Mouse (Mus musculus) c-Kit-positive CD71-positive TER-119-negative erythroid progenitor cells, embryonic 14.5 days (primary cell): ENCODE measurements around the gene Tmem119.

Experiments
- DNase-seq: peaks from one replicate; pipeline ENCODE4 v3.0.0-alpha.2; 2013; ENCODE audit warnings: low read depth

Gene Tmem119

DNA sequence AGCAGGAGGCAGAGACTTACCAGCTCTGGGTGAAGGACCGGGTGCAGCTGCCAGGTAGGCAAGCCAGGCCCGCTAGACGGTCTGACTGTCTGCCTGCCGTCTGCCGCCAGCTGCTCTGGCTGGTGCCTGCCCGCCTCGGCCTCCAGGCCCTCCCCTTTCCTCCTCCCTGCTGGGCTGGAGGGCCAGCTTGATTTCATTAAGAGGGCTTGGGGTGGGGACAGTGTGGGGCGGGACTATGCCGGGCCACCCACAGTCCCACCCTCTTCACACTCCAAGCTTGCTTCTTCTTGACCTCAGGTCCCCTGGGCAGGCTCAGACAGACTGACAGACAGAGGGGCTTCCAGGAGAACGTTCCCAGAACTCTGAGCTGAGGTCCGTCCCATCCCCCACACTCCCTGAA is at the start of gene Tmem119:
Tmem119 (minus strand) TSS at position 237 of the 400 bp plus-strand sequence.
- no peak for DNase-seq

DNA sequence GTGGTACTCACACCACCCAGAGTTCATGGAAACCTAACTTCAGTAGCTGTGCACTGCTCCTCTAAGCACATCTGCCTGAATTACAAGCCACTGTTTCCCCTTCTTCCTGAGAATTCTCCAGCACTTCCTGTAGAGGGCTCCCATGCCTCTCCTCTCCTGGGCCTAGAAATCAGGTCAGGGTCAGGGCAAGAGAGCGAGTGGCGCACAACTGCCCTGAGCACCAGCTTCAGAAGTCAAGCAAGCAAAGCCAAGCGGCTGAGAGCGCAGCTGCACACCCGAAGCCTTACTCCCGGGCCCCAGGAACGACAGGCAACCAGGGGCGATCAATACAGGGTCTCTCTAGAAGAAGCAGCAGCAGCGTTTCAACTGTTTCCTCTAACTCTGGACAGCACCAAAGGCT is 47.3 kb upstream of the Tmem119 start:
- DNase-seq, result no peak

DNA sequence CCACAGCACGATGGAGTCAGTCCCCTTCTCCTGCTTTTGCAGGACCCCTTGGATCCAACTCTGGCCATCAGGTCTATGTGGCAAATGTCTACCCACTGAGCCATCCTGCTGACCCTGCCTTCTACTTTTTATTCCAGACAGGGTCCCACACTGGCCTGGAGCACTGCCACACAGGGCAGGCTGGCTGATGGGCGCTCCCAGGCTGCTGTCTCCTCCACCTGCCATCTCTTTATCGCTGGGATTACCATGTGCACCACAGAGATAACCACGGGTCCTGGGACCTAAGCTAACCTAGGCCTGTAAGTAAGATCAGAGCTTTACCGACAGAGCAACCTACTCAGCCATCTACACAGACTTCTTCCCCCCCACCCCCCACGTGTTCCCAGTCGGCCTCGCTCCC is 46.3 kb upstream of the Tmem119 start:
- DNase-seq, result peak; percentile 81

DNA sequence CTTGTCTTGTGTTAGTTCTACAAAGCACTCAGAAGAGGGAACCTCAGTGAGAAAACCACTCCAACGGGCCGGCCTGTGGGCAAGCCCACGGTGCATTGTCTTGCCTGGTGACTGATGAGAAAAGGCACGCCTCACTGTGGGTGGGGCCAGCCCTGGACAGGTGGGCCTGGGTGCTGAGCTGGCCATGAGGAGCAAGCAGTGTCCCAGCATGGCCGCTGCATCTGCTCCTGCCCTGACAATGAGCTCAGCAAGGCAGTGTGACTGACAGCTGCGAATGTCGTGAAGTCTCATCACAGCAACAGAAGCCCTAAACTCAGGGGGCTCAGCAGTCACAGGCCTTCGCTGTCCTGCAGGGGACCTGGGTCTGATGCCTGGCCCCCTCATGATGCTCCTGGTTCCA is 45.3 kb upstream of the Tmem119 start:
- DNase-seq, result no peak

DNA sequence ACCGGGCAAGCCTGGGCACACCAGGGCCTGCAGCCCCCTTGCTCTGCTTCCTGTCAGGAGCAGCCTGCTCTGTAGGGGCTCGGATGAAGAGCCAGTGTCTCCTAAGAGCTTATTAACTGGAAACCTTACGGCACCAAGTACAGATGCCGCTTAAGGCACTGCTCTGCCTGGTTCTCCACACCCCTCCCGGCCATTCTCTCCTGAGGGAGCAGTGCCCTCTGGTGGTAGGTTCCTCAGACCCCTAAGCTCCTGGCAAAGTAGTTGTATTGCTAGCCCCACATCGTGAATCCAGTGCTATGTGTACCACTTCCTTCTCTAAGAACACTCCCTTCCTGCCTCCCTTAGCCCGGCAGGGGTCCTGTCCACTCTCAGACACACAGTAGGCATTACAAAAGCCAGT is 44.4 kb upstream of the Tmem119 start:
- DNase-seq, result peak; percentile 69

DNA sequence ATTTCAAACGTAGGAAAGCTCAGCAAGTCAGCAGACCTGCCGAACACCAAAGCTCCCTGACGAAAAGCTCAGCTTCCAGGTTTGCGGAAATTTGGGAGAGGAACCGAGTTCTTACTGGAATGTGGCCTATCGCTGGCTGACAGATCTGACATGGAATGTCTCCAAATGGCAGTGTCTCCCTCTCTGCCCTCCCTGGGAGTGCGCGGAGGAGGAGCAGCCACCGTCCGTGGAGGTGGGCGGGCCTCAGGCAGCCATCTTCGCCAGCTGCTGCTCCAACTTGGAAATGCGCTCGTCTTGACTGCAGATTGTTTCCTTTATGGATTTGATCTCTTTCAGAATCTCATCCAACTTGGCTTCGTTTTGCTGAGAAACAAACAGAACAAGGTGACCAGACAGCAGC is 43.8 kb upstream of the Tmem119 start:
- DNase-seq, result no peak

DNA sequence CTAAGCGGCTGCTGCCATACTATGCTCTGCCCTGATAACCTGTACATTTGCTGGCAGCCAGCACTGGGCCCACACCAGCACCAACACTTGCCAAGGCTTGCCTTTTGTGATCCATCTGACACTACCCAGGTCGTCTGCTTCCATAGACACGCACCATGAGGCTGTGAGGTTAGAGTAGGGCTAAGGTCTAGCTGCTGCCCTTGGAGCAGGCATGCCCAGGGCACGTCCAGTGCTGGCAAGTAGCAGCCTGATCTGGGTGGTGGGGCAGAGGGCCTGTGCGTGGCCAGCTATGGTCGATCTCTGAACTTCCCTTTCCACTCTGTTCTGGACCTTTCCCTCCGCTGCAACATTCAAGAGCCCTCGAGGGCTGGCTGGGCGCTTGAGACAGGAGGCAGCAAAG is 42.6 kb upstream of the Tmem119 start:
- no peak for DNase-seq

DNA sequence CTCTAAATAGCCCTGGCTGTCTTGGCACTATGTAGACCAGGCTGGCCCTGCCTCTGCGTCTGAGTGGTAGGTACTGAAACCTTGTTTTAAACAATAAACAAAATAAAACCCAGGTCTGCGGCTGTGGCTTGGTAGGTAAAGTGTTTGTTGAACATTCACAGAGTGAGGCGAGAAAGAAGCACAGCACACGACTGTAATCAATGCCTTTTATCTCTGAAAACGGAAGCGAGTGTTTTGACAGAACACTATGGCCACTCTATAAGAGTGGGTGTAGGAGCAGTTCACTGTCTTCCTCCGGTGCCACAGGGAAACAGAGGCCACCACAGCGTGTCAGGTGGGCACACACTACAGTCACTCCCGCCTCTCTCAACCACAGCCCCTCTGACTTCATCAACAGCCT is 41.9 kb upstream of the Tmem119 start:
- DNase-seq, result no peak

DNA sequence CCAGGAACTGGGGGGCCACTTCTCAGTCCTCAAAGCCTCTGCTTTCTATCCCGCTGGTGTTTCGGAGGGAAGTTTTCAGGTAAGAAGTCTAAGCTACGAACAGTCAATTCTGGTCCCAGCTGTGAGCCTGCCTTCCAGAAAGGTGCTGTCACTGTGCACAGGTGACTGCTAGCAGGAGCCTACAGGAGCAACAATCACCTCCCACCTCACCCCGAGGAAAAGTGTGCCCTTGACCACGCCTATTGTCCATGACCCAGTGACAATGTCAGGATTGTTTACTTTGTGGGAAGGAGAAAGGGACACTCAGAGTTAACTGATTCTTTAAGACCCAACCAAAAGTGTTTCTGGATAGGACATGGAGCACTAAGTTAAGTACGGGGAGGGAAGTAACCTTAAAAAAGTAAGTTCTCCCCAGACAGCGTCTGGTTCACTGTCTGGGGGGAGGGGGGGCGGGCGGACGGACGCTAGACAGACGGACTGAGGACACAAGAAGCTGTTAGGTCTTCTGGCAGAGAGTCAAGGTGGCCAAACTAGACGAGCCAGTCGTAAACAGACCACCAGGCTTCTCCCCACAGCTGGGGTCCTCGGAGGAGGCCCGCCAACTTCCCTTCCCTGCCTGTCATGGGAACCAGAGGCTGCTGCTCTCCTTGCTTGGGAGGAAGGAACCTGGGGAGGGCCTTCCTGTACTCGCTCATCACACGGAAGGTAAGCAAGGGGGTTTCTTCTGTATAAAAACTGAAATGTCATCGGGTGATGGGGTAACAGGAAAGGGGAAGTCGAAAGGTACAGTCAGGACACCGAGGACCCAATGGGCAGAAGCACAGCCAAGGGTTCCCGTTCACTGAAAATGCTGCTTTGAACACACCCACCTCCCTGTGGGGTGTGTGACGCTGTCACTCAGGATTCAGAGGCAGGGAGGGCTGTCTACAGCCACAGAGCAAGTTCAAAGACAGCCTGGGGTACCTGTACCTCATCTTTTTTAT is 41.2 kb upstream of the Tmem119 start:
- no peak for DNase-seq

DNA sequence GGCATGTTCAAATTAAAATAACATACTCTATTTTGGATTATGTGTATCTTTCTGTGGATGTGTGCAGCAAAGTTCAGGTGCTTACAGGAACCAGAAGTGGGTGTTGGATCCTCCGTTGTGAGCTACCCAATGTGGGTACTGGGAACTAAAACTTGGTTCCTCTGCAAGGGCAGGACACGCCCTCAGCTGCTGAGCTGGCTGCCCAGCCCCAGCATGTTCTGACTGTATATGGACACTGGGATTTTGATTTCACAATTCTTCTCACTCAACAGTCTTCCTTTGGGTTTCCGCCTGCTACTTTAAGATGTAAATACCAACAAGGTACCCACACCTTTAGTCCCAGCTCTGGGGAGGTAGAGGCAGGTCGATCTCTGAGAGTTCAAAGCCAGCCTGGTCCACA is 40.1 kb upstream of the Tmem119 start:
- DNase-seq, result no peak

DNA sequence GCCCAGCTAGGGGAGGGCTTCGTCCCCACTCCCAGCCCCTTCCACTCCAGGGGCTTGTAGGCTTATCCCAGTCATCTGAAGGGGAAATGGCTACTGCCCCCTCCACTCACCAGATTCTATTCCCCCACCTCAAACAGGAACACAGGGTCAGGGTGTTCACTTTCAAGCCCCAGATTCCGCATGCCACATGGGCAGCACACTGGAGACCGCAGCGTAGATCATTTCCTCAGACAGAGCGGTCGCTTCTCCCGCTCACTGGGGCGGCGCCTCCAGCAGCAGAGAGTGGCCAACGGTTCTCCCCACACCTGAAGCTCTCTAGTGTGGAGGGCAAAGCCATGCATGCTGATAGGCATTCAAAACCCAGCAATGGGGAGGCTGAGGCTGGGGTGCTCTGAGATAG is 36.6 kb upstream of the Tmem119 start:
- no peak for DNase-seq

DNA sequence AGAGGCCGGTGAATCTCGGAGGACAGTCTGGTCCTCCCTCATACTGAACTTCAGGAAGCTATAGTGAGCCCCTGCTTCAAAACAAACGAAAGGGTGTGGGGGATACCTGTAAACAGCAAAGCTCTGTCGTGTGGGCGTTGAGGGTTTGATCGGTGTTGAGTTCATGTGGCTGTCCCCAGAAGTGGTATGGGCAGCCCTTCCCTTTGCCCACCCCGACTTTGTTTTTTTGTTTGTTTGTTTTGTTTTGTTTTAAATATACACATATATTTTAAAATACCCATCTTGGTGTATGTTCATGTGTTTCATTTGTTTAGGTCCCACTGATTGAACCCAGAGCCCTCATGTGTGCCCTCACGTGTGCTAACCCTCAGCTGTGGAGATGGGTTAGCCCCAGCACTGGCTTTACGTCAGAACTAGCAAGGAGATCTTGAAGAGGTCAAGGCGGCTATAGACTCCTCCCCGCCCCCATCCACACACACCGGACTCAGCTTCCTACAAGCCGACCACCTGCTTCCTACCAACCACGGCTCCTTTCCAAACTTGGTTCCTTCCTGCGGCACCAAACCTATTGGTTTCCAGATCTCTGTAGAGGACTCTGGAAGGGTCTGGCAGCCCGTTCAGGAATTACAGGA is 33.1 kb upstream of the Tmem119 start:
- DNase-seq, result no peak

DNA sequence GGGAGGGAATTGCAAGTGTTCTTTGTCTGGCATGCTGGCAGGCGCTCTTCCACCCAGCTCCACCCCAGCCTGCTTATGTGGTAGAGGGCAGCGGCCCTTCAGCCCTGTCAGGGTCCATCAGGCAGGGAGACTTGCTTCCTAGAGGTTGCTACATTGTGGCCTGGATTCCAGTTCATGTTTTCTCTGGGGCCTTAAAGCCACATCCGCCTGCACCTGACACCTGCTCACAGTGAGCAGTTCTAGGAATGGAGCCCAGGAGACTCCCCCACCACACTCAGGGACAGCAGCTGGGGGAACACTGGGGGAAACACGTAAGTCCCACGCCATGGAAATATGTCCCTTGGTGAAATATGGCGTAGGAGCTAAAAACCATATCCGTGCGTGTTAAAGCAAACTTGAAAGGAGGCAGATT is 32.2 kb upstream of the Tmem119 start, which contains the start of gene Selplg:
Selplg (minus strand) TSS at position 155 of the 412 bp plus-strand sequence.
- no peak for DNase-seq

DNA sequence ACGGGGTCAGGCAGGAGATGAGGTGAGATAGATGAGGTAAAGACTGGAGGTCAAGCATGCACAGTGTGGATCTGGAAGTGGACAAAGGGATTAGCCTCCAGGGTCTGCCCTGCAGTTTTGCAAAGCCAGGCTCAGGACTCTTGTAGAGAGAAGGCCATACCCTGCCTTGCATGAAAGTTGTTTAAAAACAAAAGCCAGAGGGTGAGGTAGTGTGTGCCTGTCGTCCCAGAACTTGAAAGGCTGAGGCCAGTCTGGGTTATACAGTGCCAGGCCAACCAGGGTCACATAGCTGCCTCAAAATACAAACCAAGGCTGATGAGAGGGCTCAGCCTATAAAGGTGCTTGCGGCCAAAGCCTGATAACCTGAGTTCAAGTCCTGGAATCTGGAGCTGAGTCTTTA is 31.4 kb upstream of the Tmem119 start:
- no peak for DNase-seq

DNA sequence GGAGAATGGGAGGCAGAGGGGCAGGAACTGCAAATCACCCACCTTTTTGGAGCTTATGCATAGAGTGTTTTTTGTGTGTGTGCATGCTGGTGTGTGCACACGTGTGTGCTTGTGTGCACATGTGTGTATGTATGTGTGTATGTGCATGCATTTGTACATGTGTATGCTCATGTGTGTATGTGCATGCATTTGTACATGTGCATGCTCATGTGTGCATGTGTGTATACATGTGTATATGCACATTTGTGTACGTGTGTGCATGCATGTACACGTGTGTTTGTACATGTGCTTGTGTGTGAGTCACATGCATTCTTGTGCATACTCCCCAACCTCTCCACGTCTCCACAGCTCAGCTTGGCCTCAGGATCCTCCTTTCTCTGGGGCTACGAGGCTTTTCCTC is 30.5 kb upstream of the Tmem119 start:
- no peak for DNase-seq

DNA sequence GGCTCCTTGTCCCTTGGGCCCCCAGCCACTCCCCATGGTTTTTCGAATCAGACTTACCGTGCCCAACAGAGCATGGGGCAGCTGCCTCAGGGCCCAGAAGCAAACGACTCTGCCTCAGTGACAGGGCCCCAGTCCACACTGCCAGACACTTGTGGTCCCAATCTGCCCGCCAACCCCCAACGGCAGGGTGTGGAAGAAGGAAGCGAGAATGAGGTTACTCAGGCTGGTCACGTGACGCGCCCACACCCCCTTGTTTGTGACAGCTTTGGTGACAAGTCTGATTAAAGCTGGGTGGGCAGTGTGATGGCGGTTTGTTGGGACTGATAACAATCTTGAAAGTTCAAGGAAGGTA is 30.0 kb upstream of the Tmem119 start:
- peak; percentile 48 for DNase-seq

DNA sequence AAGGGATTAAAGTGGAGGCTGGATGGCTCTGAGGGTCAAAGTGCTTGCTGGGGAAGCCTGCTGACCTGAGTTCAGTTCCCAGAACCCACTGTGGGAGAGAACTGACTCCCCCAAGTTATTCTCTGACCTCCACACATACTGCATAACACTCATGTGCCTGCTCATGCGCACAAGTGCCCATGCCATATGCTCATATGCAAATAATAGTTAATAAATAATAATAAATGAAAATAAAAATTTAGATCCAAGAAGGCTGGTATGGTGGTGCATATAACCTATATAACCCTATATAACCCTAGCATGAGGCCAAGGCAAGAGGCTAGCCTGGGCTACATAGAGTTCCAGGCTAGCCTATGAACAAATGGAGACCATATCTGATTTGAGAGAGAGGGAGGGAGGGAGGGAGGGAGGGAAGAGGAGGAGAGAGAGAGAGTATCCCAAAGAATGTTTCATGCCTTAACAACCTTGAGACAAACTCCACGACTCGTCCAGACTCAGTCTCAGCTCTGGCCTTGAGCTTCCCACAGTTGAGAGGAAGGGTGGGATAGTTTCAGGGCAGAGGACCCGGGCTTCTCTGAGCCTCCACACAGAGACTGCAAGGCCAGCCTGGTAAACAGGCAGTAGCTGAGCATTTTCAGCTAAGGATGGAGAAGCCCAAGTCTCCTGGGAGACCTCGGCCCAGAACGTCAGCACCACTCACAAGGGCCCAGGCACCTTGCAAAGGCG is 29.4 kb upstream of the Tmem119 start:
- DNase-seq, result no peak

DNA sequence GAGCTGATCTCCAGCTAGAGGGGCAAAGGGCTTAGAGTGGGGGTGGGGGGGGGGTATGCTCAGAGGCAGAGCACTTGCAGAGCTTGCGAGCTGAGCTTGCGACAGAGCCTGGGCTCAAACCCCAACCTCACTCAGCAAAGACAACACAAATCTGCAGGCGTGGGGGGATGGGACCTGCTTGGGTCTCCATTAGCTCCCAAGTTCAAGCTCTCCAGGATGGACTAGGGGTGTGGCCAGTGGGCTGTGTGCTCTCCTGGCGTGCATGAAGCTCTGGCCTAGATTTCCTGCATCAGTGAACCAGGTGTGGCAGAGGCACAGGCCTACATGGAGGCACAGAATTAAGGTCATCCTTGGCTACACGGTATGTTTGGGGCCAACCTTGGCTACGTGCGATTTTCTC is 28.2 kb upstream of the Tmem119 start:
- no peak for DNase-seq

DNA sequence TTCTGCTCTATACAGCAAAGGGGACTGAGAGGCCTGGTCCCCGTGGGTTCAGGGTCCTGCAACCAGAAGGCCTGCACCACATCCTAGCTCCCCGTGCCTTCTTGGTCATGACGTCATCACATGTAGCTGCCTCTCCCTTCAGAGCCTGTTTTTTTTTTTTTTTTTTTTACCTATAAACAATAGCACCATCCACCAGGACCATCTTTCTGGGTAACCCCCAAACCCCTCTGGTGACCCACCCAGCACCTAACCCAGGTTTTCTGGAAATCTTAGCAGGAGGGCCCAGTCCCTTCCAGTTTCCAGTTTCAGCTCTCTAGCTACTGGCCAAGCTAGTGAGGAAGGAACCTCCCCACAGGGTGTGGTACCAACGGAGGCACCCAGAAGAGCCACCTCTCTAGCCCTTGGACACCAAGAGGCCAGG is 27.7 kb upstream of the Tmem119 start:
- no peak for DNase-seq

DNA sequence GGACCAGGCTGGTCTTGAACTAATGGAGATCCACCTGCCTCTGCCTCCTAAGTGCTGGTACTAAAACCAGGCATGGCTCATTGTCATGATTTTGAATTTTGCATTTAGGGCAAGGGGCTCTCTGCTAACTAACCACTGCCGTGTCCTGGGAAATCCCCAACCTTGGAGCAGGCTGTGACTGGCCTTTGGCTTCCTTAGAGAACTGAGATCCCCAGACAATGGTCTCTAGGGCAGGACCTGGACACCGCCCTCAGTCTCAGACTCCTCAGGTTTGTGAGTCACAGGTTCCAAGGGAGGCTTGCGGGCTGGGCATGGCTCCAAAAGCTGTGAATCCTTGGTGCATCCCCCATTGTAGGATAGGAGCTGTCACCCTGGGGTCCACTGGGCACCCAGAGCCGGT is 26.3 kb upstream of the Tmem119 start:
- no peak for DNase-seq

DNA sequence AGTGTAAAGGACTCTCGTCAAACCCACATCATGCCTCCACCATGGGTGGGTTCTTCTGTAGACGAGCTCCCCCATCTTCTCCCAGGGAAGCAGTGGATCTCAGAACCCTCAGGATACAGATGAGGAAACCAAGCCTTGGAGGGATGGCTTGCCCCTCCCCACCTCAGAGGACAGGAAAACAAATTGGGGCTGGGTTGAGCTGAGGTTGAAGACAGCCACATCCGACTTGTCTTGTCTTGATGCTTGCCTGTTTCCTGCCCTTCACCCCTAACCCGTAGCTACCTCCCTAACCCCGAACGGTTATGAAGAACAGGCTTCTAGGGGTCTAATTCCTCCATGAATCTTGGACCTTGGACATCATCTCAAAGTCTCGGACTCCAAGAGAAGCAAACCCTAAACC is 25.2 kb upstream of the Tmem119 start:
- no peak for DNase-seq

DNA sequence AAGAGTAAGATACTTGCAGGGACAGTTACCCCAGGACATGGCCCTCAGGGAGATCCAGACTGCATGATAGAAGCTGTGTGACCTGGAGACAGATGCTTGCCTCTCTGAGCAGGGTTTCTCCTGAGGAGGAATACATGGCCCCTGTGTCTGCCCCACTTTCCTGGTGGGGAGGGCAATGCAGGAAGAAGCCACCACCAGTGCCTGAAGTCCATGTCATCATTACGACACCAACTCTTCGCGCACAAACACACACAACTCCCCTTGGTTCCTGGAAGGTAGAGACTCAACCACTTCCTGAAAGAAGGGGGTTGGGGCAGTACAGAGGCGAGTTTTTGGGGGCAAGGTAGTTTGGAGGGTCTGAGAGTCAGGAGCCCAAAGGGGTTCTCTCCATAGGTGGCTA is 23.9 kb upstream of the Tmem119 start:
- no peak for DNase-seq

DNA sequence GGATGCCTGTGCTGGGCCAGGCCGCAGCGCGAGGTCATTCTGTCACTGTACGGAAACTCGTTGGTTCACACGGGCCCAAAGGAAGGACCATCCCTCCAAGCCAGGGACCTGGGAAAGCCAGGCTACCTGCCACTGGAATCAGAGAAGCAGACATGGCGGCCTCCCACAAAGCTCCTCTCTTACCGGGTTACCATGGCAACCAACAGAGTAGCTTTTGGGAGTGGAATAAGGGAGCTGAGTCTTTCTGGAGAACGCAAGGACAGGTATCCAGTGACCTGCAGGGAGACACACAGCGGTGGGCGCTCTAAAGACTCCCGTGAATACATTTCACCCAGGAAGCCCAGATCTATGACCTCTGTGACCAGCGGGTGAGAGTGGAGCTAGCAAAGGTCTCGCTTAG is 18.3 kb upstream of the Tmem119 start:
- DNase-seq, result no peak
